Mouse (Mus musculus) myocyte (in vitro differentiated cells): Measurements from ENCODE around the gene Aqp7.

Experiments used
- E2F4 ChIP-seq: IDR thresholded peaks from one replicate; pipeline ENCODE4 v1.6.1; 2011; ENCODE audit warnings: mild to moderate bottlenecking, control low read depth, moderate library complexity; ENCODE audit not compliant: insufficient read depth
- MAX ChIP-seq: IDR thresholded peaks from one replicate; pipeline ENCODE4 v1.6.1; 2011; ENCODE audit warnings: low read depth, mild to moderate bottlenecking, control low read depth
- MYOG ChIP-seq, 3 experiments: IDR thresholded peaks; one replicate each; pipeline ENCODE4 v1.6.1; 2011; ENCODE audit warnings: control low read depth in 2 of 3, low read depth in 2 of 3, mild to moderate bottlenecking in 2 of 3; ENCODE audit not compliant: insufficient read length in 2 of 3, control insufficient read depth in 1 of 3, insufficient read depth in 1 of 3
- POLR2A ChIP-seq: IDR thresholded peaks from one replicate; pipeline ENCODE4 v1.6.1; 2011; ENCODE audit warnings: low read depth, mild to moderate bottlenecking, control low read depth, moderate library complexity; ENCODE audit not compliant: insufficient read length
- POLR2AphosphoS2 ChIP-seq: IDR thresholded peaks from one replicate; pipeline ENCODE4 v1.6.1; 2011; ENCODE audit warnings: low read depth, control low read depth; ENCODE audit not compliant: insufficient read length

- TF ChIP-seq E2F4 (no peak), POLR2A (no peak), MYOG (IDR thresholded peaks at IDR 0.05; ENCODE audit: control insufficient read depth in 1 of 3, insufficient read depth in 1 of 3, insufficient read length in 2 of 3, low read depth in 2 of 3) (no peak), MAX (no peak), POLR2AphosphoS2 (no peak)
Measured at GRCm38 (mm10) chr4:41094361-41094760, 46.4 kb upstream of the Aqp7 start.
